Mouse (Mus musculus) neural tube, embryonic 14.5 days (tissue): ENCODE data around the gene Gm10722. TPM values are rescaled to one million over a fixed set of nuclear protein-coding genes. Genes with fewer than 3 reads are reported as not detected.
"Not testable (repeated sequence)": the region's sequence is repeated elsewhere in the genome, so short reads cannot be mapped to it uniquely, and the experiment has no call there.

Experiments used
- ATAC-seq: fragments of 200-750 bp; cut with Nextera tagmentation; 2 replicates; pipeline ENCODE4 v1.8.0; 2017; ENCODE audit warnings: low read depth, mild to moderate bottlenecking, moderate TSS enrichment, moderate library complexity
- H3K27ac ChIP-seq: fragments of 300-500 bp; sonication (generic); 2 replicates; pipeline ENCODE4 v1.5.1; 2014; ENCODE audit warnings: low read depth, mild to moderate bottlenecking, control low read depth, low read length, moderate library complexity, mixed read lengths
- H3K27me3 ChIP-seq: fragments of 300-500 bp; sonication (generic); 2 replicates; pipeline ENCODE4 v1.6.1; 2014; ENCODE audit warnings: low read length; ENCODE audit not compliant: control insufficient read depth, insufficient read depth
- H3K36me3 ChIP-seq: fragments of 300-500 bp; sonication (generic); 2 replicates; pipeline ENCODE4 v1.6.1; 2014; ENCODE audit warnings: low read length, mixed read lengths; ENCODE audit not compliant: control insufficient read depth, insufficient read depth
- H3K4me1 ChIP-seq: fragments of 300-500 bp; sonication (generic); 2 replicates; pipeline ENCODE4 v1.6.1; 2014; ENCODE audit warnings: low read length; ENCODE audit not compliant: control insufficient read depth, insufficient read depth
- H3K4me2 ChIP-seq: fragments of 300-500 bp; sonication (generic); 2 replicates; pipeline ENCODE4 v1.6.1; 2014; ENCODE audit warnings: mild to moderate bottlenecking, low read depth, low read length, control low read depth
- H3K4me3 ChIP-seq: fragments of 300-500 bp; sonication (generic); 2 replicates; pipeline ENCODE4 v1.5.1; 2014; ENCODE audit warnings: low read depth, low read length, control low read depth, mixed read lengths
- H3K9ac ChIP-seq: fragments of 300-500 bp; sonication (generic); replicated peaks from 2 replicates; pipeline ENCODE4 v1.6.1; 2014; ENCODE audit warnings: low read depth, mild to moderate bottlenecking, control low read depth, low read length, mixed read lengths
- H3K9me3 ChIP-seq: fragments of 300-500 bp; sonication (generic); 2 replicates; pipeline ENCODE4 v1.6.1; 2016; ENCODE audit warnings: low read length; ENCODE audit not compliant: control insufficient read depth
- WGBS: fragments of 180-500 bp; shearing (Covaris S2); extraction: QIAGEN DNeasy Blood & Tissue Kit; methylation state at CpG from one replicate; pipeline ENCODE4 v1.1.7; 2014; 5-methylcytosine and 5-hydroxymethylcytosine counted together
- microRNA-seq: library from miRNA; unstranded; fragments of <30 nt; microRNA quantifications from one replicate; pipeline ENCODE4, GENCODE M21; 2016
- polyA plus RNA-seq: library from polyadenylated mRNA; unstranded; fragments of >200 nt; fragmentation: Nextera tagmentation; extraction: Ambion mirVana; gene quantifications from 2 replicates; pipeline ENCODE4 v1.2.1, GENCODE M21; 2014

Gene Gm10722
- polyA plus RNA-seq, 1 experiment from 2014 or later: not detected

GRCm38 (mm10) chr9:3036577-3036976, 35.9 kb downstream of the Gm10722 start, which contains the start of gene Gm10715:
Gm10715 (plus strand) TSS chr9:3036877.
- not testable (repeated sequence) for H3K9me3 ChIP-seq, H3K4me1 ChIP-seq, H3K9ac ChIP-seq, H3K27me3 ChIP-seq, H3K4me3 ChIP-seq, H3K4me2 ChIP-seq, ATAC-seq, H3K27ac ChIP-seq, H3K36me3 ChIP-seq
- 72% methylated on average over 6 of the region's 8 CpGs for WGBS

- not testable (repeated sequence) for H3K4me1 ChIP-seq, ATAC-seq, H3K36me3 ChIP-seq, H3K27me3 ChIP-seq, H3K4me3 ChIP-seq, H3K9me3 ChIP-seq, H3K4me2 ChIP-seq, H3K9ac ChIP-seq, H3K27ac ChIP-seq
- 66% methylated on average over 4 of the region's 4 CpGs for WGBS
Observed at GRCm38 (mm10) chr9:3038161-3038560, 37.4 kb downstream of the Gm10722 start.

Small RNAs within 50 kb of the gene (microRNA-seq; reads per million reads assigned to microRNA genes)
- not detected for gene Mir101c

Other genes with a start within 250 kb of the Gm10722 start
- gene Gm11168, start 2.4 kb downstream of the Gm10722 start, polyA plus RNA-seq: not detected in 2 replicates
- not detected in 2 replicates for gene Gm10721, start 12.2 kb downstream of the Gm10722 start, polyA plus RNA-seq
- not detected in 2 replicates for gene Gm10720, start 14.7 kb downstream of the Gm10722 start, polyA plus RNA-seq
- gene Gm10719, start 16.5 kb downstream of the Gm10722 start, polyA plus RNA-seq: 0.44 TPM in 1 of 2 replicates, not detected in the other
- gene Gm10718, start 22.6 kb downstream of the Gm10722 start, polyA plus RNA-seq: 1.4 TPM in 1 of 2 replicates, not detected in the other
- not detected in 2 replicates for gene Gm10717, start 24.5 kb downstream of the Gm10722 start, polyA plus RNA-seq
- gene Gm17535, start 33.7 kb downstream of the Gm10722 start, polyA plus RNA-seq: not detected in 2 replicates
- gene Gm10715, start 36.0 kb downstream of the Gm10722 start, polyA plus RNA-seq: not detected in 2 replicates